Mouse (Mus musculus) granulocyte monocyte progenitor cell, adult 5-6 weeks (primary cell): ENCODE measurements around the gene Gast. TPM values are rescaled to one million over a fixed set of nuclear protein-coding genes. Genes with fewer than 3 reads are reported as not detected.

ENCODE experiments used
- ATAC-seq: replicated peaks from 2 replicates; pipeline ENCODE4 v1.8.0; 2016; ENCODE audit warnings: mild to moderate bottlenecking, moderate TSS enrichment, inconsistent platforms; ENCODE audit not compliant: poor library complexity, severe bottlenecking
- total RNA-seq, 2 experiments: library from RNA; stranded (forward) in 1 of 2; stranded (reverse) in 1 of 2; fragments of 200-712, 200-1000 nt in 1 of 2; fragments of >200 nt in 1 of 2; fragmentation: Nextera tagmentation in 1 of 2; gene quantifications; 2 replicates each; pipeline ENCODE4 v1.2.3; 2014 to 2017

Gene Gast
- total RNA-seq, 2 experiments from 2014 or later, result not detected

- no peak for ATAC-seq
Observed at GRCm38 (mm10) chr11:100357408-100357807, 23.2 kb downstream of the Gast start.

DNA sequence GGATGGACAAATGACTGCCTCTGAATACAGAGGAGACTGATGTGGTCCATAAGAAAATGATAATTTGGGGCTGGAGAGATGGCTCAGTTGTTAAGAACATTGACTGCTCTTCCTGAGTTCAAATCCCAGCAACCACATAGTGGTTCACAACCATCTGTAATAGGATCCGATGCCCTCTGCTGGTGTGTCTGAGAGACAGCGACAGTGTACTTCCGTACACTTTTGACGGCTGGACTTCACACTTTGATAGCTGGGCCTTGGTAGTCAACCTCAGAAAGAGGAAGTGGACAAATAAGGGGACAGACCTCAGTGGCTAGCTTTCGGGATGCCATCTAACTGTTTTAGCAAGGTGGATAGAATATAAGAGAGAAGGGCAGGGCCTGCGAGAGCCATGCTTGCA, 26.0 kb downstream of the Gast start:
- ATAC-seq, result no peak

- ATAC-seq, result peak; percentile 54
Observed at GRCm38 (mm10) chr11:100361059-100361458, 26.9 kb downstream of the Gast start.

DNA sequence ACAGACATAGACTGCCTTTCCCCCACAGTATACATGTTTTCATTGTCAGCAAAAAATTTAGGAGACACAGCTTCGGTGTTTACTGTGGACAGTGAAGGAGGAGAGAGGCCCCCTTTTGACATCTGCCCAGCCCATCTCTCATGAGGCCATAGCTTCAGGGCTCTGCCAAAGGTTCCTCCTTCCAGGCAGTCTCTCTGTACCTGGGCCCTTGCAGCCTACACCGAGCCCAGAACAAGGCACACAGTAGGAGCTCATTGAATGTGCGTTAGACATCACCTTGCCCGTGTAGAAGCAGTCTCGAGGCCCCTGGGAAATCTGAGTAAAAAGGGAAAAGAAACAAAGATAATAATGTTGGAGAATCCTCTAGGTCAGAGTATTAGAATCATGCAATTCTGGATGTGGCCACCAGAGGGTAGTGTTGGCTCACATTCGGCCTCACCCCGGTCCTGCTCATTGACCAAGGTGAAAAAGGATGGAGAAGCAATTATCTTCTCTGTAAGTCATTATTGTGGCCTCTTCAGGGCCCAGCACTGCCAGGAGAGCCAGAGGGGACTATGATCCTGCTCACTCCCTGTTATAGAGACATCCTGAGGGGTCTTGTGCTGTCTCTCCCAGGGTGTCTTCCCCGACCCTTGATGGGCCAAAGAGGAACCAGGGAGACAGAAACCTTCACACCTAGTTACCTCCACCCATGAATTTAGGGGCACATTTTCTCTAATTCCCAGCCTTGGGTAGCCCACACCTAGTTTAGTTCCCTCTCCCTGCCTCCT, 28.2 kb downstream of the Gast start:
- peak; percentile 69 for ATAC-seq

DNA sequence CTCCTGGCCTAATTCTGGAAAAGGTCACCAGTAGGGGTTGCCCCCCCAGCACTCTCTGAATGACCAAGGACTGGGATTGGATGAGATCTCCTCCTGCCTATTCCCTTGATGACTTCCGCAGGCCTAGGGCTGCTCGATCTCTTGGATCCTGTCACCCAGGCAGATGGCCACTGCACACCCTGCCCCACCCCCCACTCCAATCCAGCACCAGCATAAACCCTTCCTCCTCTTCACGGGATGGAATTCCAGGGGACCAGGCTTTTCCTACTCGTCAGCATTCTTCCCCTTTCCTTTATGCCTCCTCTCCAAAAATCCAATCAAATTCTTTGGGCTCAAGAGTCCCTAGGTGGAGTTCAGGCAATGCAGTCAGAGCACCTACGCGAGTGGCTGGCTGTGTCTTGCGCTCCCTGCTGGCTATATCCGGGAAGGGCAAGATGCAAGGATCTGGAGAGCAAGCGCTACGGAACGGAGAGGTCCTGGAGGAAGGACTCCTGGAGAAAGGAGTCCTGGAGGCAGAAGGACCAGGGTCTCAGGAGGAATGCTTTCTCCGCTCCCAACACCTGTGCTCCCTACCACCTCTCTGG, 28.9 kb downstream of the Gast start:
- ATAC-seq, result peak; percentile 72

DNA sequence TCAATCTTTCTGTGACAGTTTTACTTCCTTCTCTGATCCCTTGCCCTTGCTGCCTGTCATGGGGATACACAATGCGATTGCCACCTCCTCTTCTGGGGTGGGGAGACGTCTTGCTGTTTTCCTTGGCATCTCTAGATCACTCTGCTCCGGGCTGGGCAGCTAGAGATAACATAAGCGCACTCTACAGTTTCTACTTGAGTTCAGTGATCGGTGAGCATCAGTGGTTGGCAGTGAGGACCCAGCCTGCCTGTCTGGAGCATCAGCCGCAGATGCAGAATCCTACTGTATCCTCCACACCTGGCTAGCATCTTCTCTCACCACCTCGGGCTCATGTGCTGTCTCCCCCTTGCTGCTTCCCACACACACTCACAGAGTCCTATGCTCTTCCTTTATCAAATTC, 34.9 kb downstream of the Gast start:
- ATAC-seq, result no peak; the same call in 1 of the 2 replicates

DNA sequence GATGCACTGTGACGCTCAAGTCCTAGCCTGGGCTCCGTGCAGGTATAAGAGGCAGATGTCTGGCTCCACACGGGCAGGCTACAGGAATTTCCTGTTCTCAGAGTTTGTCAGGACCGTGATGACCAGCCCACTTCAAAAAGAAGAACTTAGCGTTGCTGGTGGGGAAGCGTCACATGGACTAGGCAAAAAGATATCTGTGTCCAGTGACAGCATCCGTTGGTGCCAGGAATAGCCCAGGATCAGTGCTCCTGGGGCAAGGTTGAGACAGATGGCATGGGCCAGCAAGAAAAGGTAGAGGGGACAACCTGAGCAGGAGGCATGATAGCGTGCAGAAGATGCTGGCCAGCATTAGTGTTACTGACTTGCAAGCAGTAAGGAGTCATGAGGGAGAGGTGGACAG, 35.6 kb downstream of the Gast start:
- 0 out of 2 replicates have a peak, but pooled peaks have one; percentile 34 for ATAC-seq

- ATAC-seq, result peak; percentile 79
Observed at GRCm38 (mm10) chr11:100371981-100372558, 37.9 kb downstream of the Gast start.

DNA sequence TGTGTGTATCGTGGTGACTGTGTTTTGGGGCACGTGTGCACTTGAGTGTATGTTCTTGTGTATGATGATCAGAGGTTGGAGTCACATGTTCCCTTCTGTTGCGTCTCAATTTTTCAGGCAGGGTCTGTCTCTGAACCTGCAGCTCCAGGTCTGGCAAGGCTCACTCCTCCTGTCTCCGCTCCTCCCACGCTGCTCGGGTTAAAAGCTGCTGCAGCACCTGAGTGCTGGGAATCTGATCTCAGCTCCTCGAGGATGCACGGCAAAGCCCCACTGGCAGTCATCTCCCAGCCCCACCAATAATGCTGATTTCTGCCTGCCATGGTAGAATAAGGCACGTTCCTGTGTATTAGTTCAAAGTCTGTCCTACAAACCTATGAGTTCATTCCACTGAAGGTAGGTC, 40.9 kb downstream of the Gast start:
- ATAC-seq, result no peak

- ATAC-seq, result no peak
Observed at GRCm38 (mm10) chr11:100376005-100376404, 41.8 kb downstream of the Gast start.

- ATAC-seq, result no peak
Observed at GRCm38 (mm10) chr11:100376746-100377389, 42.7 kb downstream of the Gast start.

GRCm38 (mm10) chr11:100377989-100378388, 43.8 kb downstream of the Gast start:
- no peak for ATAC-seq

GRCm38 (mm10) chr11:100378446-100378845, 44.2 kb downstream of the Gast start:
- peak; percentile 68 for ATAC-seq

- no peak for ATAC-seq
Observed at GRCm38 (mm10) chr11:100379311-100379710, 45.1 kb downstream of the Gast start.

DNA sequence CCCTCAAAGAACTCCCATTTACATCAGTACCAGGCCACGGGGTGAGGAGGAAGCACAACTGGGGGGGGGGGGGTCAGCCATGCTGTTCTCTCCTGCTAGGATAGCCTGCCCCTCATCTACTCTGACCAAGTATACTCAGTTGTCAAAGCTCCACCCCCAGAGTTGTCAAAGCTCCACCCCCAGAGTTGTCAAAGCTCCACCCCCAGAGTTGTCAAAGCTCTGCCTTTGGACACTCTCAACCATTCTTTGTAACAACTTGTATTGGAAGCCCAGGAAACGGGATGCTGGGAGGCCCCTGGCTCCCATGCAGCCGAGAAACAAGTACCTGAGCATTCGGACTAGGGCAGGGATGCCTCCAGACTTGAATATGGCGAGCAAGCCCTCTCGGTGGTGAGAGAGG, 48.5 kb downstream of the Gast start:
- no peak for ATAC-seq

DNA sequence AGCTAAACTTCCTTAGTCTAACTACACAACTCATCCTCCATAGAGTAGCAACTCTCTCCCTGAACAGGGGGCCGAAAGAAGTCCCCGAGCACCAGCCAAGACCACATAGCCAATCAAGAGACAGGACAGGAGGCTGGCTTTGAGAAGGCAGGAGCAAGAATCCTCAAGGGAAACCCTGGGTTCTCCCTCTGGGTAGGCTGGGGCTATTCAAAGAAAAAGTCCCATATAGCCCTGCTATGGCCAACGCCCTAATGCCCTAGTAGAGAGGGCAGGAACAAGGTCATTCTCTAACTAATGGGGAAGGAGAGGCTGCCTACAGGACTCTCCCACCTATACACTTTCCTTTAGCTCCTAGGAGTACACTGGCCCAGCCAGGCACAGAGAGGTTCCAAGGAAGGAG, 50.8 kb downstream of the Gast start:
- no peak for ATAC-seq

DNA sequence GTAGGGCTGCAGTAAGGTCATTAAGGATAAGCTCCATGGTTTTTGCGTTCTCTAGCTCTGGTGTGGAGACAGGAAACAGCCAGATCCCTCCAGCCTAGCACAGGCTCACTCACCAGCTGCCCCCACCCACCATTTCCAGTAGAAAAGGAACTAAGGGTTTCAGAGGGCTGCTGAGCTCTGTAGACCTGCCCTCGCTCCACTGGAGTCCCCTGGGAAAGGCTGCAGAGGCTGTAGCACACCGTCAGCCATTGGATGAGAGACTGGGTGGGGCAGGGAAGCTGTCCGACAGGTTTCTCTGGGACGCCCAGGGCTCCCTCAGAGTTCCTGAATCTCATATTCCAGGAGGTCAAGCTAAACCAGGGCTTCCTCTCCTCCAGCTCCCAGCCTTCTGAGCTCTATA, 52.4 kb downstream of the Gast start:
- ATAC-seq, result no peak
